Mouse (Mus musculus) spleen, adult 2 months (tissue): ENCODE measurements around the gene Adgrf3.

Experiments
- CTCF ChIP-seq: fragments of 200-500 bp; IDR thresholded peaks from 2 replicates; pipeline ENCODE4 v1.5.1; 2011; ENCODE audit warnings: mild to moderate bottlenecking, inconsistent platforms; ENCODE audit not compliant: insufficient read depth, insufficient read length, insufficient replicate concordance; ENCODE audit errors: extremely low read depth
- POLR2A ChIP-seq: fragments of 200-500 bp; IDR thresholded peaks from 2 replicates; pipeline ENCODE4 v1.6.1; 2011; ENCODE audit warnings: low read depth, low read length, inconsistent platforms

DNA sequence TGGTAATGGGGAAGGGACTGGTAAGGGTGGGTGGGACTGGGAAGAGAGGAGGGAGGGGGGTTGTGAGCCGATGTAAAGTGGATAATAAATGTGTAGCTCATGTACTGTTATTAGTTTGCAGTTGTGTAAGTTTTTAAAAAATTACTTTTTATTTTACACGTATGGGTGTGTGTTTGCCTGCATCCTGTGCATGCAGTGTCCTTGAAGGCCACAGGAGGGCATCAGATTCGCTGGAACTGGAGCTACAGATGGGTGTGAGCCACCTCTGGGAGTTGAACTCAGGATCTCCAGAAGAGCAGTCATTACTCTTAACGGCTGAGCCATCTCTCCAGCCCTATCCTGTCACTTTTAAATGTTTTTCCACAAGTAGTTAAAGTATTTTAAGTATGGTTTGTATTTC is 25.4 kb upstream of the Adgrf3 start:
- TF ChIP-seq CTCF (peak; percentile 28; the same call in 1 of the 2 replicates), POLR2A (no peak)
